ENCODE assay signal across 19 mouse cellular contexts in genomic region chr13:92771566-92771965, GRCm38 (mm10). TPM values are rescaled to one million over a fixed set of nuclear protein-coding genes. Genes with fewer than 3 reads are reported as not detected.
DNase-seq lines count a peak whose midpoint lies in the region; ATAC-seq and TF ChIP-seq lines count a peak whose summit lies in the region.
"Had no signal": no experiment of that assay in that cellular context is flagged by ENCODE, and none has a peak within 500 bp of the region (broad histone marks: within the 10 kb centered on the region; RNA-seq: fewer than 3 reads in every experiment).

No protein-coding gene starts in this region.

- H3K4me2 ChIP-seq in kidney, embryonic 16.5 days (replicated peaks; ENCODE audit: low read depth, low read length), result no peak overlapping the region
- no peak overlapping the region for H3K4me2 ChIP-seq in intestine, embryonic 16.5 days (ENCODE audit: low read depth, low read length)
- H3K4me2 ChIP-seq: embryonic facial prominence, embryonic 12.5 days; forebrain, embryonic 12.5 days had no signal

- ATAC-seq in kidney, embryonic 16.5 days (ENCODE audit: low FRiP score, low TSS enrichment), result peak; percentile 35; the same call in 1 of the 2 replicates
- ATAC-seq in intestine, embryonic 16.5 days, result peak; percentile 56
- ATAC-seq: forebrain, embryonic 14.5 days; forebrain, embryonic 16.5 days had no signal

- no peaks in the 10 kb centered on the region for H3K36me3 ChIP-seq in kidney, embryonic 16.5 days (ENCODE audit: insufficient read depth, low read length)
- no peaks in the 10 kb centered on the region for H3K36me3 ChIP-seq in intestine, embryonic 16.5 days (ENCODE audit: control insufficient read depth, insufficient read depth, low read length)
- H3K36me3 ChIP-seq in forebrain, embryonic 10.5 days (replicated peaks), result no peaks in the 10 kb centered on the region
- no peaks in the 10 kb centered on the region for H3K36me3 ChIP-seq in thymus, adult 2 months (ENCODE audit: control insufficient read depth, insufficient read depth, low read length)
- H3K36me3 ChIP-seq: embryonic facial prominence, embryonic 10.5 days; embryonic facial prominence, embryonic 12.5 days; forebrain, embryonic 12.5 days had no signal

- no peak overlapping the region for H3K27ac ChIP-seq in kidney, embryonic 16.5 days (ENCODE audit: low read length)
- no peak overlapping the region for H3K27ac ChIP-seq in intestine, embryonic 16.5 days (ENCODE audit: low read length)
- H3K27ac ChIP-seq in forebrain, embryonic 10.5 days, result no peak overlapping the region
- no peak overlapping the region for H3K27ac ChIP-seq in thymus, adult 2 months (ENCODE audit: control insufficient read depth, insufficient read depth, low read length)
- H3K27ac ChIP-seq: embryonic facial prominence, embryonic 10.5 days; embryonic facial prominence, embryonic 12.5 days; forebrain, embryonic 12.5 days had no signal

- H3K9ac ChIP-seq in kidney, embryonic 16.5 days (replicated peaks; ENCODE audit: low read length), result no peak overlapping the region
- H3K9ac ChIP-seq in intestine, embryonic 16.5 days (ENCODE audit: low read depth, low read length), result no peak overlapping the region
- H3K9ac ChIP-seq: embryonic facial prominence, embryonic 12.5 days; forebrain, embryonic 12.5 days had no signal

- no peak for TF ChIP-seq POLR2A in thymus, adult 2 months (IDR thresholded peaks at IDR 0.05; ENCODE audit: control insufficient read depth, extremely low read depth, insufficient read depth, low read length, poor library complexity)

- H3K4me1 ChIP-seq in kidney, embryonic 16.5 days (ENCODE audit: insufficient read depth, low read length), result no peaks in the 10 kb centered on the region
- no peaks in the 10 kb centered on the region for H3K4me1 ChIP-seq in intestine, embryonic 16.5 days (ENCODE audit: control insufficient read depth, insufficient read depth, low read length)
- no peaks in the 10 kb centered on the region for H3K4me1 ChIP-seq in forebrain, embryonic 10.5 days
- H3K4me1 ChIP-seq in thymus, adult 2 months (replicated peaks; ENCODE audit: control insufficient read depth, insufficient read depth, low read length), result no peaks in the 10 kb centered on the region
- H3K4me1 ChIP-seq: embryonic facial prominence, embryonic 10.5 days; embryonic facial prominence, embryonic 12.5 days; forebrain, embryonic 12.5 days had no signal

- 78% methylated on average over 5 of the region's 5 CpGs for WGBS in kidney, embryonic 16.5 days
- WGBS in intestine, embryonic 16.5 days, result 76% methylated on average over 5 of the region's 5 CpGs
- 92% methylated on average over 5 of the region's 5 CpGs for WGBS in forebrain, embryonic 10.5 days
- WGBS in thymus, adult 2 months, result 91% methylated on average over 5 of the region's 5 CpGs

- H3K4me3 ChIP-seq in kidney, embryonic 16.5 days (ENCODE audit: low read length), result no peak overlapping the region
- H3K4me3 ChIP-seq in intestine, embryonic 16.5 days (ENCODE audit: low read length), result no peak overlapping the region
- H3K4me3 ChIP-seq in forebrain, embryonic 10.5 days, result no peak overlapping the region
- H3K4me3 ChIP-seq in thymus, adult 2 months (ENCODE audit: control insufficient read depth, insufficient read depth, low read length), result no peak overlapping the region
- H3K4me3 ChIP-seq: embryonic facial prominence, embryonic 10.5 days; embryonic facial prominence, embryonic 12.5 days; forebrain, embryonic 12.5 days had no signal

- DNase-seq in kidney, postnatal 14 days, result no peak
- DNase-seq in forebrain, embryonic 10.5 days (ENCODE audit: extremely low spot score, low spot score), result no peak
- DNase-seq in thymus, adult 2 months, result no peak
- DNase-seq: adrenal gland, adult 2 months; adrenal gland, postnatal 10 days; adrenal gland, postnatal 25 days; cerebellum, adult 11 months; cerebellum, adult 2 months; cerebellum, adult 9-10 months; cerebellum, postnatal 10 days; cerebellum, postnatal 25 days had no signal

- no peak for TF ChIP-seq CTCF in thymus, adult 2 months (IDR thresholded peaks at IDR 0.05; ENCODE audit: borderline replicate concordance, control insufficient read depth, extremely low read depth, insufficient read depth, low read length, poor library complexity)

- no peaks in the 10 kb centered on the region for H3K9me3 ChIP-seq in kidney, embryonic 16.5 days (ENCODE audit: low read length)
- H3K9me3 ChIP-seq in intestine, embryonic 16.5 days (ENCODE audit: control insufficient read depth, low read length), result no peaks in the 10 kb centered on the region
- no peaks in the 10 kb centered on the region for H3K9me3 ChIP-seq in forebrain, embryonic 10.5 days
- H3K9me3 ChIP-seq: embryonic facial prominence, embryonic 10.5 days; embryonic facial prominence, embryonic 12.5 days; forebrain, embryonic 12.5 days had no signal

- no peaks in the 10 kb centered on the region for H3K27me3 ChIP-seq in kidney, embryonic 16.5 days (ENCODE audit: insufficient read depth, low read length)
- no peaks in the 10 kb centered on the region for H3K27me3 ChIP-seq in intestine, embryonic 16.5 days (replicated peaks; ENCODE audit: control insufficient read depth, insufficient read depth, low read length)
- no peaks in the 10 kb centered on the region for H3K27me3 ChIP-seq in forebrain, embryonic 10.5 days (ENCODE audit: poor library complexity, severe bottlenecking)
- no peaks in the 10 kb centered on the region; the same call in 1 of the 2 replicates for H3K27me3 ChIP-seq in thymus, adult 2 months (ENCODE audit: control insufficient read depth, insufficient read depth, low read length)
- H3K27me3 ChIP-seq: embryonic facial prominence, embryonic 12.5 days; forebrain, embryonic 12.5 days had no signal

RNA-seq across cellular contexts. Expression of gene Thbs4, which starts 23.1 kb away (rescaled TPM):
- polyA plus RNA-seq in kidney, embryonic 16.5 days (2015; fragmentation: Nextera tagmentation; extraction: Ambion mirVana), result 2.1 TPM in 2 replicates
- 19.6 and 22.0 TPM in 2 replicates for polyA plus RNA-seq in intestine, embryonic 16.5 days (2015; fragmentation: Nextera tagmentation; extraction: Ambion mirVana)
- polyA plus RNA-seq in forebrain, embryonic 10.5 days (2016; fragmentation: Nextera tagmentation; extraction: Ambion mirVana), result 2.3 and 2.8 TPM in 2 replicates
- polyA plus RNA-seq in thymus, adult 2 months (2012; rRNA removed), result 2.6 and 3.4 TPM in 2 replicates
- polyA plus RNA-seq: C2C12 had no signal
